Mouse (Mus musculus) layer of hippocampus, adult 9-10 months (tissue): Measurements from ENCODE around the gene Slc5a1.

ENCODE experiments used
- DNase-seq: peaks from one replicate; pipeline ENCODE4 v3.0.0; 2022; ENCODE audit warnings: low spot score

Gene Slc5a1

GRCm38 (mm10) chr5:33104025-33104481 lies at the start of gene Slc5a1:
Gene Slc5a1 (plus strand): TSS chr5:33104219.
- no peak for DNase-seq

DNA sequence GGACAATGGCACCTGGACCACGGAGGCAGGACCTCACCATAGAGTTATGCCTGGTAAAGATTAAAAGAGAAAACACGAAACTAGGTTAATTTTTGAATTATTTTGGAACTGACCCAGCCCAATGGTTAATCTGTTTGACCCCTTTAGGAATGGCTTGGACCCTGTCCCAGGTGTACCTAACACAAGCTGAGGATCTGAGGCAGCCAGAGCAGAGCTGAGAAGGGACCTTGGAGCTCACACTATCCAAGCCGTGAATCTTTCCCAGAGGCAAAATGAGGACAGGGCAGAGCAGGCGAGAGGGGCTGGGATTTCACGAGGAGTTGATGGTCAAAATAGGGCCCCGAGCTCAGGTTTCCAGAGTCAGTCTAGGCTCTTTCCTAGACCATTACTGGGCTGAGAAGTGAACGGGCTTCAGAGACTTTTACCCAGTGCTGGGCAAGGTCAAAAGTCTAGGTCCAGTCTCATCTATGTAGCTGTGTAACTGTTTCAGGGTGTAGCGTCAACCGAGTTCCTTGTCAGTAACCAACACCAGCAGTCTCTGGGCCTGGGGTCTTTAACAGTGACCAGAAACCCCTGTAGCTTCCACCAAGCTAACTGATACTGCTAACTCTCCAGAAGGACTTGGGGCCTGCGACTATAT lies 47.8 kb upstream of the Slc5a1 start:
- no peak for DNase-seq

GRCm38 (mm10) chr5:33070071-33070470 lies 33.9 kb upstream of the Slc5a1 start:
- DNase-seq, result no peak

- DNase-seq, result no peak
Measured at GRCm38 (mm10) chr5:33076490-33077191, 27.4 kb upstream of the Slc5a1 start.

DNA sequence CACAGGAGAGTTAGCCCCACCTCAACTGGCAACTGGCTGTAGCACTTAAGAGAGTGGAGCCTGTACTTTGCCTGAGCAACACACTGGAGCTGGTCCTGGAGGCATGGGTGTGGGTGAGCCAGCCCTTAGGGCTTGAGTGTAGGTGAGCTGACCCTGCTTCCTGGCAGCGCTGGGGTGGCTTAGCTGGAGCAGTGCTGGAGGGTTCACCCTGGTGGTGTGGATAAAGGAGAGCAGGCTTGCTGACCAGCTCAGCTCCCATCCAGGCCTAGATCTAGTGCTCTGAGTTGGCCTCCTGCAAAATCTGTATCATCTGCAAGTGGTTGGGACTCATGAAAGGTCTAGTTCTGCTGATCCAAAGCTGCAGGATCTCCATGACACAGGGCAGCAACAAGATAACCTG lies 21.1 kb upstream of the Slc5a1 start:
- no peak for DNase-seq

DNA sequence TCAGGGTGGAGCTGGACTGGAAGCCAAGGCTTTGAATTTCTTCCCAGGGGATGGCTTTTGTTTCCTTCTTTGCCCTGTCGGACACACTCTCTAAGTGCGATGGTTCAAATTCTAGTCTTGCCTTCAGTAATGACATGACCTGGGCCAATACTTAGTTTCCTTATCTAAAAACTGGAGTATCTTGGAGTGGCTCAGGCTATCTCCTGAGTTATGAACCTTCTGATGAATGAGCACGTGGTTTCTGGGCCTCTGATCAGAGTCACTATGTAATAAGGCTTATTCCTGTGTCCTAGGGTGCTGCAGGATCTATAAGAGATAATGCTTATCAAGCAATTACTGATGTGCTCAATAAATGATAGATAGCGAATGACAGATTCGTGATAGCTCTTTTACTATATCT lies 19.4 kb upstream of the Slc5a1 start:
- no peak for DNase-seq

GRCm38 (mm10) chr5:33091342-33091741 lies 12.7 kb upstream of the Slc5a1 start:
- DNase-seq, result no peak

DNA sequence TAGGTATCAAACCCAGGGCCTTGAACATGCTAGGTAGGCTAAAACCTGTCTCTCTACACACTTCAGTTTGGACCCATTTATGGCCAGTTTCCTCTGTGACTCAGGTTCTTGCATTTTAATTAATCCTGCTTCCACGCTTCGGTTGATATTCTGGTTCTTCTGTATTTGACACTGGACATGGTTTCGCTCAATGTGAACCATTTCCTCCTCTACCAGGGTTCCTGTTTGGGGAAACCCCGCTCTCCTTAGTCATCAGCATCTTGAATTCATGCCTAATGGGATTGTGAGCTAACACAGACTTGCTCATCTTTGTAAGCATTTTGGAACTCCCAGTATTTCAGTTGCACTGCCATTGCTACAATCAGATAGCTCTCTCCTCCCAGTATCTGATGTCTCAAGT lies 8.7 kb upstream of the Slc5a1 start:
- no peak for DNase-seq

DNA sequence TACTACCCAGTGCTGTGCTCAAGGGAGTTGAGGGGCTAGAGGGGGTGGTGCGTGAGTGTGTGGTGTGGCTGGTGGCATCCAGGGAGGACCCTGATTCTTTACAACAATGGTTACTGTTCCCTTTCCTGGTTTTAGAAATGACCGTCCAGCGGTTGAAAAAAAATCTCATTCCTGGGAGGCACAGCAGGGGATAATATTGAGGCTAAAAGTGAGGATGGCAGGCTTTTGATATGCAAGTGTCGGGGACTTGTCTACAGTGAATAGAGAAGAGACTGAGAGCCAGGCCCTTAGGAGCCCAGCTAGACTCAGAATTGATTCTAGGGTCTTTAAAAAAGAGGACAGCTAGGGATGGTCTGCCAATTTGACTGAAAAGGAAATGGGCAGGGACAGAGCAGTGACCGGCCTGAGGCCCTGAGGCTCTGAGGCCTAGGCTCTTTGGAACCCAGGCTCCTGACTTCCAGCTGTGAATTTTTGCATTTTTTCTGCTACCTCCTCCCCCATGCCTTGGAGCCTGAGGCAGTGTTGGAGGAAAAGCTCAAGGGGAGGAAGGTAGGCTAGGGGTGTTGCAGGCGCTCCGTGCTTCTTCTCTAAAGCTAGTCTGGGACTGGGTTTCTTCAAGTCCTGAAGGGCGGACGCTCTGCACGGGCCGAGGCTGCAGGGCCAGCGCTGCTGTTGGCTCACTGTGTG lies 1.5 kb upstream of the Slc5a1 start:
- no peak for DNase-seq

- no peak for DNase-seq
Measured at GRCm38 (mm10) chr5:33104876-33105275, 857 bp downstream of the Slc5a1 start.

DNA sequence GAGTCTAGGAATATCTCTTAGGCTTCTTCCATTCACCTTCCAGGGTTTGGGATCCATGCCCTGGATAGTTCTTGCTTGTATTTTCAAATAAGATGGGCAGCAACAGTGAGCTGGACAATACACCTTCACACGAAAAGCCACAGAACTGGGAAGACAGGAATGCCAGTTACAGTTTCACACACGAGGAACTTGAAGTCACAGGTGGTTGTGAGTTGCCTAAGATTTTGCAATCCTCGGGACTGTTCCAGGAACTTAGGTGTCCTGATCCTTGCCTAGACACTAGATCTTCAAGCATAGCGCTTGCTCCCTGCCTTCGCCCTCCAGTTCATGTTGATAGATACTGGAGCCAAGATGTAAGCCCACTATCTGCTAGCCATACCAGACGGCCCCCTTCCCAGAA lies 1.6 kb downstream of the Slc5a1 start:
- DNase-seq, result no peak

GRCm38 (mm10) chr5:33107056-33107455 lies 3.0 kb downstream of the Slc5a1 start:
- no peak for DNase-seq

GRCm38 (mm10) chr5:33107778-33108405 lies 3.9 kb downstream of the Slc5a1 start:
- DNase-seq, result no peak

- no peak for DNase-seq
Measured at GRCm38 (mm10) chr5:33121871-33122315, 17.9 kb downstream of the Slc5a1 start.

- no peak for DNase-seq
Measured at GRCm38 (mm10) chr5:33123658-33124057, 19.6 kb downstream of the Slc5a1 start.

DNA sequence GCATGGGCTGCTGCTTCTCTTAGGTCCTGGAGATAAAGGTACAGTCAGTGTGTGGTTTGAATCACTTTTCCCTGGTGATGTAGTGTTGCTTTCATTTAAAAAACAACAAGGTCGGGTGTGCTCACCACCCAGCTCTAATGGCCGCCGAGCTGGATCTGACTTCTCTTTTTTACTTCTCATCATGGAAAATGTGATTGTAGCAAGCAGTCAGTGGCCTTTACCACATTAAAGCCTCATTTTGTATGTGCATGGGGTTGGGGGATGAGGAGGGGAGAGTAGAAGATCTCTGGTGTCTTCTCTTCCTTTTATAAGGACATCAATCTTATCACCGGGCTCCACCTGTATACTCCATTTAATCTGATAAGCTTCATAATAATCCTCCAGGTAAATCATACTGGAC lies 21.3 kb downstream of the Slc5a1 start:
- no peak for DNase-seq

DNA sequence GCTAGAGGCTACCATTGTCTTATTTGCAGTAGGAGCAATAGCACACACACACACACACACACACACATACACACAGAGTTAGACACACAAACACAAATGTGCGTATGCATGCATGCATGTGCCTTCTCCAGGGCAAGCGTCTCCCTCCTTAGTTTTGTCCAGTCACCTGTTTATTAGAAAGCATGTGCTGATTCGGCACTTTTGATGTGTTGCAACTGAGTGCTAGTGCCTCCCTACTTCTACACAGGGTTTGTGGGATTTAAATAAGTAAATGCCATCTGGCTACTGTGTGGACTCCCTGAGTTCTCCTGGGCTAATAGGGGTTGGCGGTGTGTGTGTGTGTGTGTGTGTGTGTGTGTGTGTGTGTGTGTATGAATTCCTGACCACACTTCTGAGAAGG lies 30.1 kb downstream of the Slc5a1 start:
- no peak for DNase-seq

DNA sequence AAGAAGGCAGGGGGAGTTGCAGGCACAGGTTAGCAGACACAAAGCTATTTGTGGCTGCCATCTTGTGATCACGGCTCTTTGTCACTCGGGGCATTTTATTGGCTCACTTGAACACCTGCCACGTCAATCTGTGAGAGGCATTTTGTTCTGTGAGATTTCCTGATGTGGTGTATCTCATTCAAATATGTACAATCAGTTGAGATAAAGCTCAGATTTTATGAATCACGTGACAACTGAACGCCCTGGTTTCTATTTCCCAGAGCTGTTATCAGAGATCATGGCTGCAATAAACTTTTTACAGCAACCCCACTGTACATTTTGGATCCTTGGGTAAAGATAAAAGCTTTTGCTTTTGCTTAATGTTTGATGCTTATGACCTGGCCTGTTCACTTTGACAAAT lies 31.6 kb downstream of the Slc5a1 start:
- DNase-seq, result no peak

GRCm38 (mm10) chr5:33142790-33143455 lies 38.9 kb downstream of the Slc5a1 start:
- peak; percentile 47 for DNase-seq

DNA sequence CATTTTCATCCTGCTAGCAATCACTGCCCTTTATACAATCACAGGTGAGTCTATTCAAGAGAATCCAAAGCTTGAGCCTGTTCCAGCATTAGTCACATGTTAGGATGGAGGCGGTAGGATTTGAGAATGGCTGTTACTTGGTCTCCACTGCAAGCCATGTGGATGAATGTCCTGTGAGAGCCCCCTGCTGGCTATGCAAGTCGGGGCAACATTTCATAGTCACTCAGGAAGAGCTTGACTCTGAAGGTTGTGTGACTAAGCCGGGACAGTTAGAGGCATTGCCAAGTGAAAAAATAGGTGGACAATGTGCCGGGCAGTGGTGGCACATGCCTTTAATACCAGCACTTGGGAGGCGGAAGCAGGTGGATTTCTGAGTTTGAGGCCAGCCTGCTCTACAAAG lies 40.0 kb downstream of the Slc5a1 start:
- DNase-seq, result no peak

DNA sequence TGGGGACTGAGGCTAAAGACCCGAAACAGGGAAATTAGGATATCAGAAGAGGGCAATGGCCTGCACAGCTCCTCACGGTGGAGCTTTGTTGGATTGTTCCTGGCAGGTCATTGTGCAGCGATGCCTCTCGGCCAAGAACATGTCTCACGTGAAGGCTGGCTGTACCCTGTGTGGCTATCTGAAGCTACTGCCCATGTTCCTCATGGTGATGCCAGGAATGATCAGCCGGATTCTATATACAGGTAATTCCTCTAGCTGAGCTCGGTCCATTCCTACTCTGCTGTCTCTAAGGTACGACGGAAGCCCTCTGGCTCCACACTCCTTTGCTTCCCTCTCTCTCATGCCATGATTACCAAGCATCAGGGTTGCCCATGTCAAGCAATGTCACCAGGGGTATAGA lies 42.8 kb downstream of the Slc5a1 start:
- no peak for DNase-seq

- no peak for DNase-seq
Measured at GRCm38 (mm10) chr5:33147691-33148090, 43.7 kb downstream of the Slc5a1 start.
